Mouse (Mus musculus): Measurements from ENCODE around the gene Tgfbr2.

- TF ChIP-seq CTCF (IDR thresholded peaks at IDR 0.05; ENCODE audit: low read depth) (no peak), EP300 (IDR thresholded peaks at IDR 0.05; ENCODE audit: low read depth) (no peak)
Measured at GRCm38 (mm10) chr9:116099596-116099993, 75.6 kb downstream of the Tgfbr2 start.

All from liver, embryonic 14.5 days (tissue).